Mouse (Mus musculus) gastrocnemius, postnatal 36 days (tissue): Measurements from ENCODE around the gene Top2a. TPM values are rescaled to one million over a fixed set of nuclear protein-coding genes. Genes with fewer than 3 reads are reported as not detected.
A peak's percentile ranks its signal among the peaks of the same experiment; 100 is the strongest.

Experiments
- DNase-seq, 2 experiments: peaks; one replicate each; pipeline ENCODE4 v3.0.0; 2022
- intact Hi-C: fragments of 180-260 bp; cut with DNase I; formaldehyde crosslinking; loops from one replicate; pipeline ENCODE4 v1.15.1; 2025
- long read RNA-seq, 2 experiments: library from polyadenylated mRNA; stranded (forward); transcript quantifications; one replicate each; pipeline ENCODE4 v2.0.0; 2021
- total RNA-seq, 2 experiments: library from RNA; stranded (reverse); gene quantifications; 2 replicates each; pipeline ENCODE4 v1.2.3; 2021

The Top2a gene
- 1 to 10 TPM; 2.9 to 4.5 TPM for total RNA-seq
- long read RNA-seq, experiment 1, result 0 reads
- long read RNA-seq, experiment 2, partial matches to known transcripts, result 0 of 4 reads
- long read RNA-seq, experiment 2, other reads (novel, unspliced or antisense), result 4 of 4 reads

GRCm38 (mm10) chr11:99023500-99024467, at the start of gene Top2a:
TSS of gene Top2a (minus strand) at chr11:99024189.
- peak; percentile 75 to 86 for DNase-seq
- intact Hi-C loops, result no loop called here

GRCm38 (mm10) chr11:99073781-99074180, 49.8 kb upstream of the Top2a start:
- no peak for DNase-seq
- intact Hi-C loops, result no loop called here

DNA sequence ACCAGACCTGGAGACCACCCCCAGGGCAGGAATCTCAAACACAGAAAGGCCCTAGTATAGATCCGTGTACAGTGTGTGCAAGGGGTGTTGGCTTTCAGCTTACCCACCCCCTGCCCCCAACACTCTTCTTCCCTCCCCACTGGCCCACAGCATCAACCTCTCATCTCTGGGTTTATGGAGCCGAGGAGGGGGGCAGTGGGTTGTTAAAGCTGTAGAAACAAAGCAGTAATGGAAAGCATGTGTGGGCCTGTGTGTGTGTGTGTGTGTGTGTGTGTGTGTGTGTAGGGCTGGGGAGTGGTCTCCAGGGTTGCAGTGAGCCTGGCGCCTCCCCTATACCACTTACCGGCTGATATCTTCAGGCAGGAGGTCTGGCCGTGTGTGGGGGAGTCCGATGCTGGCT, 47.9 kb upstream of the Top2a start:
- intact Hi-C loops, result no loop called here
- no peak for DNase-seq

DNA sequence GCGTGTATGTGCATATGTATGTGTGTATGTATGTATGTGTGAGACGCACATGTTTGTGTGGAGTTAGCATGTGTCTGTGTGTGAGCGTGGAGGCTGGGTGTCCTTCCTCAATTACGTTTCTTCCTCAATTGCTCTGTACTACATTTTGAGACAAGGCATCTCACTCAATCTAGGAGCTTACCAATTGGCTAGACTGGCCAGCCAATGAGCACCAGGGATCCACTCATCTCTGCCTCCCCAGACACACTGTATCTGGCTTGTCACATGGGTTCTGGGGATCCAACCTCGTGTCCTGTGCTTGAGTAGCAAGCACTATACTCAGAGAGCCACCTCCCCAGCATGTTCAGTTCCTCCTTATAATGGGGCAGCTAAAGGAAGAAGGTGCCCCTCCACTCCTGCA, 44.5 kb upstream of the Top2a start:
- DNase-seq, result no peak
- intact Hi-C loops, result no loop called here

DNA sequence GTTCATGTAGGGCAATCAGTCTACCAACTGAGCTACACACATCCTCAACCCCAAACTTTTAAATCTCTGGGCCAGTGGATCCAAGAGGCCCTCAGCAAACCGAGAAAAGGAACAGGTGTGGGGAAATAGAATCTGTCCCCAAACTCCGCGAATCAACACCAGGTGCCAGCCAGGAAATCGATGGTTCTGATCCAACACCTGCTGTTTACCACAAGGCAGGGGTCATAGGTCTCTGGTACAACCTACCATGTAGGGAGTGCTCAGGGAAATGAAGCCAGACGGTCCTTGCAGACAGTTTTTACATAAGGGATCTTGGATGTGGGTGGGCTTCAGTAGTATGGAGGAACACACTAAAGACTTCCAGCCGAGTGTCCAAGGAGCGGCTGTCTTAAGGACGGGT, 43.6 kb upstream of the Top2a start:
- DNase-seq, result no peak
- intact Hi-C loops, result no loop called here

DNA sequence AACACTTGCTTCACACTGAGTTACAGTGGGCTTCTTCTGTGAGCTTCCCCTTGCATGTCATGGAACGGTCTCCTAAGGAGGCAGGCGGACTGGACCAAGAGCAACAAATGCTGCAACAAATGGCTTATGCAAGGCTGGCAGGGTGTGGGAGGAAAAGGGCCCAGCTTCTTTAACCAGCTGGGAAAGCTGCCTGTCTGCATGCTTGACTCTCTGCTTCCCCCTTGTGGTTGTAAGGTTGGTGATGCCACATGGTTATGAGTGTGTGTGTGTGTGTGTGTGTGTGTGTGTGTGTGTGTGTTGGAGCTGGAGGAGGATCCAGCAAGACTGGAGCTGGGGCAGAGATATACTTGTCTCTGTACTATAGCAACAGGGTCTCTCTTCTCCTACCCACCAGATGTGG, 42.0 kb upstream of the Top2a start:
- DNase-seq, result peak; percentile 64 to 82
- intact Hi-C loops, result loop anchor here (1.0 kb wide), 1 partner anchor 26 kb away; no protein-coding TSS in a partner anchor

DNA sequence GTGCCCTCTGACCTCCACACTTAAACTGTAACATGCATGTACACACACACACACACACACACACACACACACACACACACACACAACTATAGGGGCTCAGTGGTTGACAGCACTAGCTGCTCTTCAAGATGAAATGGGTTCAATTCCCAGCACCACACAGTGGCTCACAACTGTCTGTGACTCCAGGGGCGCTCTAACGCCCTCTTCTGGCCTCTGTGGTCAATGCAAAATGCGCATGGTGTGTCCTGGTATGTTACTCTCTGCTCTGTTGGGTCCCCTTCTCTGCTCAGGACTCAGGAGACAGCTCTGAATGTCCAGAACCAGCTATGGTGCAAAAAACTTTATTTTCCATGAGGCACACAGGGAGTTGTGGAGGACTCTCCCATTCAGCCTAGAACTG, 41.4 kb upstream of the Top2a start:
- no peak for DNase-seq
- intact Hi-C loops, result no loop called here

DNA sequence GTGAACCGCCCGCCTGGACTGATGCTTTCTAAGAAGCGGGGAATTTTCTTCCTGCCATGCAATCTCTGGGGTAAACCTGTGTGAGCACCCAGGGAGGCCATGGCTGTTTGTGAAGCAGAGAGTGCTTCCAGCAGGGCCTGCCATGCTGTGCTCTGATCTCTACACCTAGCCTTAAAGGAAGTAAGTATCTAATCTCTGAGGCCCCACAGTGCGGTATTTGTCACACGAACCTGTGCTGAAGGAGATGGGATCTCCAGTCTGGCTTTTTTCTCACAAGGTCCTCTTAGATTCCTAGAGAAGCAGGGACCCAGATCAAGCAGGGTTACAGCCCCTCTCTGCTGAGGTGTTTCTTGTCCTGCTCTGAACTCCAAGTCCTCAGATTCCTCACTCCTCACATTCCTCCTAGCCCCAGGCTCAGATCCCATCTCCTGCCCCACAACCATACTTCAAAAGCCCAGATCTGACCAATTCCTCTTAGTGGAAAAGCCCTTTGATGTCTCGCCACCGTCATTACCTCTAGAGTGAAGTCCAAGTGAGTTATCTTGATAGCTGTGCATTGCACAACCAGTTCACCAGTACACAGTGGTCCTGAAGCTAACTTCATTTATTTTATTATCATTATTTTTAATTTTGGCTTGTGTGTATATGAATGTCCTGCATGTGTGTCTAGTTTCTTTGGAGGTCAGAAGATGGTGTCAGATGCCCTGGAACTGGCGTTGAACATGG, 39.6 kb upstream of the Top2a start:
- no peak for DNase-seq
- intact Hi-C loops, result no loop called here

GRCm38 (mm10) chr11:99062661-99063060, 38.7 kb upstream of the Top2a start:
- intact Hi-C loops, result no loop called here
- DNase-seq, result no peak

DNA sequence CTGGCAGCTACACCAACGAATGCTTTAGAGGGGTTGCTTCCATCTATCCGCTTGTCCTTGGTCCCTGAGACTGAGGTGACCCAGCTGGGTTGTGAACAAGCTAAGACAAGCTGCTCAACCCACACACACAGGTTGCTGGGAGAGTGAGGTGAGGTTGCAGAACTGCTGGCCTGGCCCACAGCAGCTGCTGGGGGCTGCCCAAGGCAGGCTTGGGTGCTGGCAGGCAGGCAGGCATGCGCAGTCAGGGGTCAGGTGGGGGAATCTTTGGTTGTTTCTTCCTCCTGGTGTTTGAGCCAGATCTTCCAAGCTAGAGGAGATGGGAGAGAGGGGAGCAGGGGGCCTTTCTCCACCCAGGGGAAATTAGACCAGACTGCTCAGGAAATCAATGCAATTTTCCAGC, 36.4 kb upstream of the Top2a start:
- DNase-seq, result no peak
- intact Hi-C loops, result no loop called here

- intact Hi-C loops, result no loop called here
Measured at GRCm38 (mm10) chr11:99055571-99056452, 31.8 kb upstream of the Top2a start.

GRCm38 (mm10) chr11:99055143-99055542, 31.2 kb upstream of the Top2a start:
- no peak for DNase-seq

More at GRCm38 (mm10) chr11:99055571-99056452, 31.8 kb upstream of the Top2a start:
- peak in 1 of 2 experiments; percentile 36 for DNase-seq

DNA sequence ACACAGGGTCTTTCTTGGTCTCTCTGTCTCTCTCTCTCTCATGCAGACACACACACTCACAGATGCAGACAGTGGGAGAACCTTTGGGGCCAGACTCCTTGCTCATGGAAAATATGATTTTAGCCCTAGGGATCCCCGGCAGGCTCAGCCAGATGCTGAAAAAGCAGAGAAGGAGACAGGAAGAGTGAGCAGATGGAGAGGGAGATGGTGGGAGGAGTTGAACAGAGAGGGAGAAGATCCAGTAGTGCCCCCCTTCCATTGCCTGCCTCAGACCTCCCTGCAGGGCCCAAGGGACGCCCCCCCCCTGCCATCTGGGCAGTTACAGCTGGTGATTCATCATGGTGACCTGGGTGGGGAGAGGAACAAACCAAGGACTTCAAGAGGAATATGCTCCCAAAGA, 23.7 kb upstream of the Top2a start:
- DNase-seq, result peak in 1 of 2 experiments; percentile 43
- intact Hi-C loops, result no loop called here

More at GRCm38 (mm10) chr11:99055143-99055542, 31.2 kb upstream of the Top2a start:
- intact Hi-C loops, result no loop called here

GRCm38 (mm10) chr11:99047120-99047519, 23.1 kb upstream of the Top2a start:
- intact Hi-C loops, result no loop called here

DNA sequence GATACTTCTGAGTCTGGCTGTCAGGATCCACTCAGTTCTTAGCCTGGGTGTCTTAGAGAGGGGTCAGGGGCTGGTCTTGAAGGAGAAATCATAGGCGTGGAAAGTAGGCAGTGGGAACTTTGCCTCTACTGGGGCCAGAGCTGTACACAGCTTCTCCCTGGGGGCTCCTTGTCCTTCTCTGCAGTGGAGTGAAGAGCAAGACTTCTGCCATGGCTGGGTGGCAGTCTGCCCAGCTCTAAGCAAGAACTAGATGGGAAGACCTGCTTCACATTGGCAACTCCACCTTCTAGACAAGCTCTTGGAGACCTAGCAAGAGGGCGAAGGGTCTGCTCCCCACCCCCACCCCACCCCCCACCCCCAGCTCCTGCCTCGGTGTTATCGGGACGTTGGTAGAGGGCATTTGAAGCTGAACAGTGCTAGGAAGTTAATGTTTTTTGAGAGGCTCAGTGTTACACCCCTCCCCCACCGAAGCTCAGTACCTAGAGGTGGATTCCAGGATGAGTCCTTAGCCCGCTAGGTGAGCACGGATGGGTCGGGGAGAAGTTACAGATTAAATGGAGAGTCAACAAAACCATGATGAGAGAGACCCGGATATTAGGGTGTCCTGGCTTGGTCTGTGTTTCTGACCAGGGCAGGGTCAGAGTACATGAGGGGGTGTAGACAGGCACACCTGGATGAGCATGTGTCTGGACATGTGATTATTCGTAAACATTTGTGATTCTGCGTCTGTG, 21.3 kb upstream of the Top2a start:
- intact Hi-C loops, result no loop called here
- no peak for DNase-seq

More at GRCm38 (mm10) chr11:99047120-99047519, 23.1 kb upstream of the Top2a start:
- peak; percentile 72 to 86 for DNase-seq

DNA sequence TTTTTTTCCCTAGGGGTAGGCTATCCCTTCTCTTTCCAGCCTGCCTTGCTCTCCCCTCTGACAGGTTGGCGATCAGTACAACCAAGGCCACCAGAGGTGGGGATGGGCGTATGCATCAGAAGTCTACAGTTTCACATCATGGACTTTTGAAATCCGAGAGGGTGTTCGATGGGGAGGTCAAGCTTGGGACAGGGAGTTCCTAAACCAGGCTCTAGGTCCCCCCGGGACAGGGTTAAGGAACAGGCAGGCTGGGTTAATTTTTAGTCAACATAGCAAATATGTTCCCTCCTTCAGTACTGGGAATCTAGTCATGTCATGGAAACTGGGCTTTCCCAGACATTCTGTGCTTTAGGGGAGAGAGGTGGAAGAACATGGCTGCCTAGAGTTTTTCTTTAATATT, 20.3 kb upstream of the Top2a start:
- intact Hi-C loops, result loop anchor here (5.0 kb wide), 1 partner anchor 83 kb away; no protein-coding TSS in a partner anchor
- peak in 1 of 2 experiments; percentile 49 for DNase-seq

GRCm38 (mm10) chr11:99043632-99044031, 19.6 kb upstream of the Top2a start:
- intact Hi-C loops, result loop anchor here (5.0 kb wide), 1 partner anchor 84 kb away; no protein-coding TSS in a partner anchor
- DNase-seq, result no peak

- peak in 1 of 2 experiments; percentile 38 for DNase-seq
- intact Hi-C loops, result loop anchor here (5.0 kb wide), 1 partner anchor 84 kb away; no protein-coding TSS in a partner anchor
Measured at GRCm38 (mm10) chr11:99042834-99043431, 18.9 kb upstream of the Top2a start.
